ENCODE assay signal across 17 mouse cellular contexts in the genomic region with DNA sequence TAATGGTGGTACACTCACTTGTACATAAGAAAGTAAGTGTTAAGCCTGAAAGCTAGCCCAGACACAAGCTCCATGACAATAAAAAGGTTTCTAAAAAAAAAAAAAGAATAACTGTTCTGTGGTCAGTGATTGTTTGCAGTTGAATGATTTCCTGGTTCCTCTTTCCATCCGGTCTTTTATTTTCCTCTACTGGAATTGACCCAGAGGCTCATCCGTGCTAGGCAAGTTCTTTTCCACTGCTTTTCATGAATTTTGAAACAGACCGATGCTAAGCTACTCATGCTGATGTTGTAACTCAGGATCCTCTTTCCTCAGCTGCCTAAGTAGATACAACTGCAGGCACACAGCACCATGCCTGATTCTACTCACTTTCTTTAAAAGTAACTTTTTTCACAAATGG.
"Had no signal": no experiment of that assay in that cellular context is flagged by ENCODE, and none has a peak within 500 bp of the region (broad histone marks: within the 10 kb centered on the region; RNA-seq: fewer than 3 reads in every experiment).

No protein-coding gene starts in this region.

- H3K9ac ChIP-seq: limb, embryonic 12.5 days; liver, embryonic 13.5 days; liver, postnatal 0 days; lung, embryonic 15.5 days; neural tube, embryonic 15.5 days; stomach, embryonic 15.5 days had no signal

- H3K4me3 ChIP-seq: limb, embryonic 12.5 days; liver, embryonic 13.5 days; lung, embryonic 15.5 days; midbrain, embryonic 10.5 days; myocyte; neural tube, embryonic 15.5 days; stomach, embryonic 15.5 days had no signal

- ATAC-seq: liver, postnatal 0 days had no signal

- H3K27ac ChIP-seq: kidney, postnatal 0 days; limb, embryonic 12.5 days; liver, embryonic 13.5 days; lung, embryonic 15.5 days; midbrain, embryonic 10.5 days; neural tube, embryonic 15.5 days; stomach, embryonic 15.5 days had no signal

- DNase-seq: kidney, adult 9 months; kidney, postnatal 36 days; liver; liver, embryonic 13.5 days; liver, postnatal 0 days; lung, postnatal 14 days; midbrain, embryonic 14.5 days; right cerebral cortex, postnatal 4 days; spleen, adult 18-20 months; thymus, postnatal 36 days had no signal

- H3K4me1 ChIP-seq: limb, embryonic 12.5 days; liver, embryonic 13.5 days; lung, embryonic 15.5 days; midbrain, embryonic 10.5 days; neural tube, embryonic 15.5 days; stomach, embryonic 15.5 days had no signal

- H3K4me2 ChIP-seq: limb, embryonic 12.5 days; liver, embryonic 13.5 days; lung, embryonic 15.5 days; neural tube, embryonic 15.5 days; stomach, embryonic 15.5 days had no signal

- H3K9me3 ChIP-seq: limb, embryonic 12.5 days; liver, embryonic 13.5 days; lung, embryonic 15.5 days; midbrain, embryonic 10.5 days; neural tube, embryonic 15.5 days; stomach, embryonic 15.5 days had no signal

- H3K27me3 ChIP-seq: limb, embryonic 12.5 days; liver, embryonic 13.5 days; lung, embryonic 15.5 days; neural tube, embryonic 15.5 days; stomach, embryonic 15.5 days had no signal
